ENCODE assay signal across 3 mouse cellular contexts in genomic region chr11:115526446-115526845, GRCm38 (mm10). TPM values are rescaled to one million over a fixed set of nuclear protein-coding genes. Genes with fewer than 3 reads are reported as not detected.
A peak's percentile ranks its signal among the peaks of the same experiment; 100 is the strongest.
DNase-seq lines count a peak whose midpoint lies in the region; ATAC-seq and TF ChIP-seq lines count a peak whose summit lies in the region.
"Not testable (repeated sequence)": the region's sequence is repeated elsewhere in the genome, so short reads cannot be mapped to it uniquely, and the experiment has no call there.

No protein-coding gene starts in this region.

- WGBS in midbrain, embryonic 11.5 days: 89% methylated on average over 3 of the region's 3 CpGs

- not testable (repeated sequence) for H3K9ac ChIP-seq in MEL (ENCODE audit: control insufficient read depth, low read depth, low read length, poor library complexity, severe bottlenecking); midbrain, embryonic 11.5 days (ENCODE audit: low read length)

- not testable (repeated sequence) for TF ChIP-seq CTCF in MEL (IDR thresholded peaks at IDR 0.05 in 2 of 3, conservative IDR thresholded peaks at IDR 0.05 in 1 of 3; ENCODE audit: control insufficient read depth in 1 of 3, insufficient read depth in 1 of 3, low read depth in 2 of 3, low read length in 3 of 3, poor library complexity in 1 of 3, severe bottlenecking in 1 of 3)
- peak; percentile 36 for TF ChIP-seq CTCF in layer of hippocampus, adult 2 months (conservative IDR thresholded peaks at IDR 0.05)

- not testable (repeated sequence) for TF ChIP-seq RAD21 in MEL (IDR thresholded peaks at IDR 0.05; ENCODE audit: low read depth, low read length)

- not testable (repeated sequence) for H3K9me3 ChIP-seq in MEL (replicated peaks; ENCODE audit: insufficient read depth, low read length); midbrain, embryonic 11.5 days (ENCODE audit: control insufficient read depth, low read length)

- not testable (repeated sequence) for TF ChIP-seq POLR2A in MEL (IDR thresholded peaks at IDR 0.05; ENCODE audit: control insufficient read depth in 1 of 2, insufficient read depth in 1 of 2, low read depth in 1 of 2, low read length in 2 of 2, poor library complexity in 1 of 2)

- not testable (repeated sequence) for H3K4me1 ChIP-seq in MEL (ENCODE audit: control insufficient read depth in 1 of 2, insufficient read depth in 2 of 2, low read length in 2 of 2); midbrain, embryonic 11.5 days (ENCODE audit: control insufficient read depth, insufficient read depth, low read length)

- not testable (repeated sequence) for H3K4me2 ChIP-seq in midbrain, embryonic 11.5 days

- ATAC-seq in midbrain, embryonic 11.5 days (ENCODE audit: low FRiP score): not testable (repeated sequence)

- not testable (repeated sequence) for H3K4me3 ChIP-seq in MEL (ENCODE audit: control insufficient read depth in 1 of 2, insufficient read depth in 1 of 2, low read depth in 2 of 2, low read length in 2 of 2); layer of hippocampus, adult 2 months; midbrain, embryonic 11.5 days (ENCODE audit: low read depth, low read length)

- not testable (repeated sequence) for H3K27ac ChIP-seq in MEL (ENCODE audit: control insufficient read depth, low read depth, low read length); layer of hippocampus, adult 2 months; midbrain, embryonic 11.5 days (ENCODE audit: low read depth, low read length)

- H3K79me2 ChIP-seq in MEL (ENCODE audit: control insufficient read depth, insufficient read depth, low read length, poor library complexity): not testable (repeated sequence)

- not testable (repeated sequence) for DNase-seq in MEL (ENCODE audit: low read depth, low spot score); layer of hippocampus, adult 2 months (ENCODE audit: low spot score in 2 of 2)
- DNase-seq in midbrain, embryonic 11.5 days (ENCODE audit: low spot score, missing footprints): peak; percentile 71

- not testable (repeated sequence) for H3K27me3 ChIP-seq in MEL (ENCODE audit: control insufficient read depth in 1 of 2, insufficient read depth in 2 of 2, low read length in 2 of 2); midbrain, embryonic 11.5 days (ENCODE audit: control insufficient read depth, insufficient read depth, low read length)

- peaks cover 17 to 50% of the 10 kb centered on the region in 2 experiments for H3K36me3 ChIP-seq in MEL (ENCODE audit: control insufficient read depth in 1 of 2, insufficient read depth in 2 of 2, low read length in 2 of 2)
- H3K36me3 ChIP-seq in midbrain, embryonic 11.5 days (ENCODE audit: control insufficient read depth, insufficient read depth, low read length): peaks cover 32% of the 10 kb centered on the region

- not testable (repeated sequence) for TF ChIP-seq EP300 in MEL (IDR thresholded peaks at IDR 0.05; ENCODE audit: low read depth in 1 of 2, low read length in 2 of 2)

TF ChIP-seq in MEL, 35 proteins besides CTCF, POLR2A, EP300 and RAD21:
- peak; percentile 77 for TF ChIP-seq TBP (IDR thresholded peaks at IDR 0.05; ENCODE audit: low read depth, low read length)

RNA-seq across cellular contexts. Expression of gene Sumo2, which starts 9.6 kb away (rescaled TPM):
- 653 and 657 TPM in 2 replicates for total RNA-seq in MEL (2012; rRNA removed)
- 100 to 1,000 TPM in 1 of 2 experiments, not detected in 1; 556 TPM for polyA plus RNA-seq in MEL (2012; ENCODE audit: insufficient read depth in 1 of 2, insufficient read length in 2 of 2, low read depth in 1 of 2, low replicate concordance in 2 of 2, missing spikeins in 1 of 2)
- 100 to 1,000 TPM; 318 to 328 TPM for total RNA-seq in layer of hippocampus, adult 2 months (2021)
- polyA plus RNA-seq in midbrain, embryonic 11.5 days (2014; fragmentation: Nextera tagmentation; extraction: Ambion mirVana): 1,615 and 1,739 TPM in 2 replicates

RNA-seq across cellular contexts. Expression of gene Jpt1, which starts 12.3 kb away (rescaled TPM):
- 331 and 353 TPM in 2 replicates for total RNA-seq in MEL (2012; rRNA removed)
- 100 to 1,000 TPM in 1 of 2 experiments, not detected in 1; 382 TPM for polyA plus RNA-seq in MEL (2012; ENCODE audit: insufficient read depth in 1 of 2, insufficient read length in 2 of 2, low read depth in 1 of 2, low replicate concordance in 2 of 2, missing spikeins in 1 of 2)
- 100 to 1,000 TPM; 140 to 142 TPM for total RNA-seq in layer of hippocampus, adult 2 months (2021)
- 954 and 958 TPM in 2 replicates for polyA plus RNA-seq in midbrain, embryonic 11.5 days (2014; fragmentation: Nextera tagmentation; extraction: Ambion mirVana)

RNA-seq across cellular contexts. Expression of gene Nt5c, which starts 34.8 kb away (rescaled TPM):
- 96.6 and 99.3 TPM in 2 replicates for total RNA-seq in MEL (2012; rRNA removed)
- polyA plus RNA-seq in MEL (2012; ENCODE audit: insufficient read depth in 1 of 2, insufficient read length in 2 of 2, low read depth in 1 of 2, low replicate concordance in 2 of 2, missing spikeins in 1 of 2): 100 to 1,000 TPM in 1 of 2 experiments, not detected in 1; 102 TPM
- total RNA-seq in layer of hippocampus, adult 2 months (2021): 10 to 100 TPM; 64.3 to 65.5 TPM
- polyA plus RNA-seq in midbrain, embryonic 11.5 days (2014; fragmentation: Nextera tagmentation; extraction: Ambion mirVana): 68.3 and 69.8 TPM in 2 replicates

RNA-seq across cellular contexts. Expression of gene Nup85, which starts 37.8 kb away (rescaled TPM):
- 338 and 362 TPM in 2 replicates for total RNA-seq in MEL (2012; rRNA removed)
- 100 to 1,000 TPM in 1 of 2 experiments, not detected in 1; 370 TPM for polyA plus RNA-seq in MEL (2012; ENCODE audit: insufficient read depth in 1 of 2, insufficient read length in 2 of 2, low read depth in 1 of 2, low replicate concordance in 2 of 2, missing spikeins in 1 of 2)
- total RNA-seq in layer of hippocampus, adult 2 months (2021): 10 to 100 TPM; 48.7 to 49.3 TPM
- 195 and 197 TPM in 2 replicates for polyA plus RNA-seq in midbrain, embryonic 11.5 days (2014; fragmentation: Nextera tagmentation; extraction: Ambion mirVana)

RNA-seq across cellular contexts. Expression of gene Armc7, which starts 51.0 kb away (rescaled TPM):
- 7.0 and 9.1 TPM in 2 replicates for total RNA-seq in MEL (2012; rRNA removed)
- polyA plus RNA-seq in MEL (2012; ENCODE audit: insufficient read depth in 1 of 2, insufficient read length in 2 of 2, low read depth in 1 of 2, low replicate concordance in 2 of 2, missing spikeins in 1 of 2): 10 to 100 TPM in 1 of 2 experiments, not detected in 1; 13.1 TPM
- 10 to 100 TPM; 10.4 to 10.9 TPM for total RNA-seq in layer of hippocampus, adult 2 months (2021)
- polyA plus RNA-seq in midbrain, embryonic 11.5 days (2014; fragmentation: Nextera tagmentation; extraction: Ambion mirVana): 7.7 and 7.8 TPM in 2 replicates
